ENCODE assay signal across 14 mouse cellular contexts in genomic region chr16:30130113-30130471, GRCm38 (mm10).
A peak's percentile ranks its signal among the peaks of the same experiment; 100 is the strongest.
DNase-seq lines count a peak whose midpoint lies in the region; ATAC-seq lines count a peak whose summit lies in the region.
"Had no signal": no experiment of that assay in that cellular context is flagged by ENCODE, and none has a peak within 500 bp of the region (broad histone marks: within the 10 kb centered on the region; RNA-seq: fewer than 3 reads in every experiment).

No protein-coding gene starts in this region.

- DNase-seq in embryonic facial prominence, embryonic 11.5 days (ENCODE audit: low spot score): no peak
- no peak for DNase-seq in embryonic facial prominence, embryonic 10.5 days (ENCODE audit: low spot score)
- peak; percentile 27 for DNase-seq in hindbrain, embryonic 14.5 days (ENCODE audit: low spot score)
- no peak for DNase-seq in frontal cortex, adult 2 months (ENCODE audit: extremely low spot score in 1 of 2, low spot score in 1 of 2)
- DNase-seq in frontal cortex, postnatal 10 days (ENCODE audit: low spot score in 2 of 2): no peak
- no peak for DNase-seq in left cerebral cortex, adult 18-20 months (ENCODE audit: low spot score in 2 of 2)
- DNase-seq: adrenal gland, postnatal 10 days; heart, postnatal 14 days; lung, postnatal 10 days had no signal

- no peaks in the 10 kb centered on the region for H3K9me3 ChIP-seq in embryonic facial prominence, embryonic 11.5 days (replicated peaks; ENCODE audit: control insufficient read depth, low read length)
- peaks cover 5% of the 10 kb centered on the region; the same call in 1 of the 2 replicates for H3K9me3 ChIP-seq in embryonic facial prominence, embryonic 10.5 days
- no peaks in the 10 kb centered on the region for H3K9me3 ChIP-seq in forebrain, embryonic 12.5 days
- H3K9me3 ChIP-seq in hindbrain, embryonic 14.5 days (ENCODE audit: control insufficient read depth, low read length): no peaks in the 10 kb centered on the region; the same call in 1 of the 2 replicates
- peaks cover 4% of the 10 kb centered on the region for H3K9me3 ChIP-seq in neural tube, embryonic 13.5 days
- H3K9me3 ChIP-seq: liver, embryonic 12.5 days had no signal

- H3K4me3 ChIP-seq in embryonic facial prominence, embryonic 11.5 days (ENCODE audit: low read depth, low read length): no peak overlapping the region
- no peak overlapping the region for H3K4me3 ChIP-seq in embryonic facial prominence, embryonic 10.5 days
- no peak overlapping the region for H3K4me3 ChIP-seq in forebrain, embryonic 12.5 days (replicated peaks)
- no peak overlapping the region for H3K4me3 ChIP-seq in hindbrain, embryonic 14.5 days (replicated peaks; ENCODE audit: low read length)
- H3K4me3 ChIP-seq in neural tube, embryonic 13.5 days: no peak overlapping the region
- H3K4me3 ChIP-seq: layer of hippocampus, adult 2 months; liver, embryonic 12.5 days had no signal

- no peaks in the 10 kb centered on the region for H3K36me3 ChIP-seq in embryonic facial prominence, embryonic 11.5 days (replicated peaks; ENCODE audit: control insufficient read depth, insufficient read depth, low read depth, low read length)
- H3K36me3 ChIP-seq in embryonic facial prominence, embryonic 10.5 days (replicated peaks): no peaks in the 10 kb centered on the region
- no peaks in the 10 kb centered on the region for H3K36me3 ChIP-seq in forebrain, embryonic 12.5 days (replicated peaks)
- H3K36me3 ChIP-seq in hindbrain, embryonic 14.5 days (replicated peaks; ENCODE audit: control insufficient read depth, insufficient read depth): no peaks in the 10 kb centered on the region
- H3K36me3 ChIP-seq in neural tube, embryonic 13.5 days: no peaks in the 10 kb centered on the region
- H3K36me3 ChIP-seq: liver, embryonic 12.5 days had no signal

- no peaks in the 10 kb centered on the region; the same call in 1 of the 2 replicates for H3K4me1 ChIP-seq in embryonic facial prominence, embryonic 11.5 days (ENCODE audit: control insufficient read depth, insufficient read depth, low read length)
- H3K4me1 ChIP-seq in embryonic facial prominence, embryonic 10.5 days: peaks cover 34% of the 10 kb centered on the region
- H3K4me1 ChIP-seq in forebrain, embryonic 12.5 days: peaks cover 23% of the 10 kb centered on the region
- peaks cover 10% of the 10 kb centered on the region; the same call in 1 of the 2 replicates for H3K4me1 ChIP-seq in hindbrain, embryonic 14.5 days (replicated peaks; ENCODE audit: control insufficient read depth, insufficient read depth, low read length)
- H3K4me1 ChIP-seq in neural tube, embryonic 13.5 days (replicated peaks): peaks cover 14% of the 10 kb centered on the region

- no peak overlapping the region for H3K4me2 ChIP-seq in embryonic facial prominence, embryonic 11.5 days (ENCODE audit: low read depth, low read length)
- peak overlapping the region; percentile 19; the same call in 1 of the 2 replicates for H3K4me2 ChIP-seq in forebrain, embryonic 12.5 days
- no peak overlapping the region for H3K4me2 ChIP-seq in hindbrain, embryonic 14.5 days (replicated peaks)
- H3K4me2 ChIP-seq in neural tube, embryonic 13.5 days: no peak overlapping the region
- H3K4me2 ChIP-seq: liver, embryonic 12.5 days had no signal

- 70% methylated on average over 4 of the region's 4 CpGs for WGBS in embryonic facial prominence, embryonic 11.5 days
- WGBS in embryonic facial prominence, embryonic 10.5 days: 55% methylated on average over 4 of the region's 4 CpGs
- WGBS in forebrain, embryonic 12.5 days: 10% methylated on average over 4 of the region's 4 CpGs
- 17% methylated on average over 4 of the region's 4 CpGs for WGBS in hindbrain, embryonic 14.5 days
- 33% methylated on average over 4 of the region's 4 CpGs for whole genome bisulfite sequencing in neural tube, embryonic 13.5 days

- peaks cover 3% of the 10 kb centered on the region; the same call in 1 of the 2 replicates for H3K27me3 ChIP-seq in embryonic facial prominence, embryonic 11.5 days (ENCODE audit: control insufficient read depth, insufficient read depth, low read length)
- H3K27me3 ChIP-seq in embryonic facial prominence, embryonic 10.5 days (replicated peaks; ENCODE audit: low read depth, poor library complexity, severe bottlenecking): peaks cover 100% of the 10 kb centered on the region
- H3K27me3 ChIP-seq in forebrain, embryonic 12.5 days: peaks cover 95% of the 10 kb centered on the region
- H3K27me3 ChIP-seq in hindbrain, embryonic 14.5 days (ENCODE audit: control insufficient read depth, insufficient read depth, low read length): peaks cover 93% of the 10 kb centered on the region
- H3K27me3 ChIP-seq in neural tube, embryonic 13.5 days: peaks cover 56% of the 10 kb centered on the region

- H3K9ac ChIP-seq in embryonic facial prominence, embryonic 11.5 days (replicated peaks; ENCODE audit: low read length): no peak overlapping the region
- H3K9ac ChIP-seq in forebrain, embryonic 12.5 days: no peak overlapping the region
- H3K9ac ChIP-seq in hindbrain, embryonic 14.5 days: no peak overlapping the region
- no peak overlapping the region for H3K9ac ChIP-seq in neural tube, embryonic 13.5 days
- H3K9ac ChIP-seq: liver, embryonic 12.5 days had no signal

- H3K27ac ChIP-seq in embryonic facial prominence, embryonic 11.5 days (replicated peaks; ENCODE audit: low read depth, low read length): no peak overlapping the region
- H3K27ac ChIP-seq in embryonic facial prominence, embryonic 10.5 days (replicated peaks): no peak overlapping the region
- peak overlapping the region; percentile 56 for H3K27ac ChIP-seq in forebrain, embryonic 12.5 days
- H3K27ac ChIP-seq in hindbrain, embryonic 14.5 days: no peak overlapping the region
- no peak overlapping the region for H3K27ac ChIP-seq in neural tube, embryonic 13.5 days (replicated peaks)
- H3K27ac ChIP-seq: layer of hippocampus, adult 2 months; liver, embryonic 12.5 days had no signal

- ATAC-seq in embryonic facial prominence, embryonic 11.5 days (replicated peaks; ENCODE audit: insufficient number of reproducible peaks, low FRiP score, low TSS enrichment, low read depth): peak; percentile 57; the same call in 1 of the 2 replicates
- peak; percentile 18; the same call in 1 of the 2 replicates for ATAC-seq in forebrain, embryonic 12.5 days (ENCODE audit: low FRiP score)
- ATAC-seq in hindbrain, embryonic 14.5 days (ENCODE audit: low FRiP score): peak; percentile 51; the same call in 1 of the 2 replicates
- peak; percentile 48; the same call in 1 of the 2 replicates for ATAC-seq in neural tube, embryonic 13.5 days (ENCODE audit: low read depth)
- ATAC-seq: intestine, embryonic 16.5 days; liver, embryonic 12.5 days had no signal
